ENCODE assay signal across 14 mouse cellular contexts in the genomic region with DNA sequence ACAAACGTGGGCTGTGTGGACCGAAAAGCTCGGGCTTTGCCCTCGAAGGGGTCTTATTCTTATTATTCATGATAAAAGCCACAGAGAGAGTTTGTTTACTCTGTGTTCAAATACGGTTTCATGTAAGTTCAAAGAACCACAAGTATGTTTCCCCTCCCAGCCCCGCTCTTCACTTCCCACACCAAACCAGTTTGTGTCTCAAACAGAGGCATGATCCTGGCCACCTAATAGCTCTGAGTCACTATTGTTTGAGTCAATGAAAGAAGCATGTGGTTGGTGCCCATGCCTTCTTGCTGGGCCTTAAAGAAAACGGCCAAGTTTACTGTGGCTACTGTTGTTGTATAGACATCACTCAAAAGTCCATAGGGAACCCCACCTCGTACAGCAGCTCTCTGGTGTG.
"Had no signal": no experiment of that assay in that cellular context is flagged by ENCODE, and none has a peak within 500 bp of the region (broad histone marks: within the 10 kb centered on the region; RNA-seq: fewer than 3 reads in every experiment).

No protein-coding gene starts in this region.

- H3K9ac ChIP-seq: limb, embryonic 12.5 days; limb, embryonic 15.5 days; liver, embryonic 14.5 days; lung, embryonic 15.5 days had no signal

- H3K4me2 ChIP-seq: limb, embryonic 12.5 days; limb, embryonic 15.5 days; liver, embryonic 11.5 days; lung, embryonic 15.5 days had no signal

- H3K27ac ChIP-seq: limb, embryonic 12.5 days; limb, embryonic 15.5 days; liver, embryonic 14.5 days; macrophage had no signal

- H3K27me3 ChIP-seq: limb, embryonic 12.5 days; limb, embryonic 15.5 days; lung, embryonic 15.5 days had no signal

- H3K36me3 ChIP-seq: limb, embryonic 12.5 days; limb, embryonic 15.5 days; lung, embryonic 15.5 days had no signal

- DNase-seq: kidney, adult 9 months; kidney, postnatal 14 days; kidney, postnatal 4 days; left cerebral cortex, postnatal 4 days; lung, adult 18-20 months; midbrain, embryonic 14.5 days; thymus, adult 18-20 months; thymus, postnatal 36 days had no signal

- H3K4me3 ChIP-seq: limb, embryonic 12.5 days; limb, embryonic 15.5 days; lung, embryonic 15.5 days had no signal

- H3K9me3 ChIP-seq: limb, embryonic 12.5 days; limb, embryonic 15.5 days; lung, embryonic 15.5 days had no signal
